ENCODE assay signal across 8 mouse cellular contexts in the genomic region with DNA sequence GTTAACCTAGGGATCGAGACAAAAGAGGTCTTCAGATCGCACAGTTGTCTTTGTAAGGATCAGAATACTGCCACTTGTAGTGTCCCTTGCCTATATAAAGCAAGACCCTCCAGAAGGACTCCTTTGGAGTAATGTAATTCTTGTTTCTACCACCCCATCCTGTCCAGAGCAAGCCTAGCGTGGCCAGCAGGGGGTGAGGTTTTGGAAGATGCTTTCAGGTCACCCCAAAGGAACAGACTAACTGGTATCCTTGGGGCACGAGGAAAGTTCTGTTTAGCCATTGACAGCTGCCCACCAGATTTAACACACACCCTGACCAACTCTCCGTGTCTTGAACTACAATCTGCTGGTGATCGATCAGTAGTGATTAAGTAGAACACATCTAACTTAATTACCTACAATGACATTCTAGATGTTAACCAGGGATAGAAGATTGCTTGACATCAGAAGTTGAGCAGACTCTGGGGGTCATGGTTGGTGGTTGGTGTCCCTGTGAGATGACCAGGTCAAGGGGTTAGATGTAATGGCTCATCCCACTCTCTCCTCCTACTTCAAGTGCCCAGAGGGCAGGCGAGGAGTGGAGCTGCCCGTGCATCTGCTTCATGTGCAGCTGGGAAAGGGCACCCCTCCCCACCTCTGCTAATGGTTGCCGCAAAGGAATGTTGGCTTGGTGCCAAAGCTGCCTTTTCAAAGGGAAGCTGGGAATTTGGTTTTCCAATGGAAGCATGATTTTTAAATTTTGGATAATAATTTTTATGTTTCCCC. TPM values are rescaled to one million over a fixed set of nuclear protein-coding genes. Genes with fewer than 3 reads are reported as not detected.
DNase-seq lines count a peak whose midpoint lies in the region; ATAC-seq and TF ChIP-seq lines count a peak whose summit lies in the region.

No protein-coding gene starts in this region.

- no peak overlapping the region for H3K9ac ChIP-seq in forebrain, embryonic 15.5 days (replicated peaks)
- H3K9ac ChIP-seq in lung, postnatal 0 days (replicated peaks; ENCODE audit: low read depth): no peak overlapping the region

- H3K79me2 ChIP-seq in myocyte (ENCODE audit: control insufficient read depth, insufficient read depth): no peaks in the 10 kb centered on the region

- no peak for ATAC-seq in forebrain, embryonic 15.5 days (replicated peaks)
- no peak for ATAC-seq in lung, postnatal 0 days
- no peak for ATAC-seq in megakaryocyte, adult 5-6 weeks (ENCODE audit: poor library complexity, severe bottlenecking)

- no peak for DNase-seq in forebrain, embryonic 10.5 days (ENCODE audit: extremely low spot score, low spot score)
- peak; percentile 59 for DNase-seq in lung, postnatal 0 days (ENCODE audit: low spot score)
- DNase-seq in lung, postnatal 25 days (ENCODE audit: low spot score): no peak
- peak; percentile 70 for DNase-seq in forelimb bud, embryonic 11.5 days (ENCODE audit: low read depth, low spot score)
- no peak for DNase-seq in spleen, adult 18-20 months

- no peak overlapping the region for H3K4me2 ChIP-seq in forebrain, embryonic 15.5 days (replicated peaks)
- H3K4me2 ChIP-seq in lung, postnatal 0 days (replicated peaks; ENCODE audit: low read depth, low read length): no peak overlapping the region
- H3K4me2 ChIP-seq in myocyte (ENCODE audit: low read depth): peak overlapping the region; percentile 24

- no peak overlapping the region for H3K4me3 ChIP-seq in forebrain, embryonic 10.5 days
- no peak overlapping the region for H3K4me3 ChIP-seq in forebrain, embryonic 15.5 days
- H3K4me3 ChIP-seq in lung, postnatal 0 days (ENCODE audit: low read depth, low read length): no peak overlapping the region
- H3K4me3 ChIP-seq in myocyte: no peak overlapping the region

- H3K4me1 ChIP-seq in forebrain, embryonic 10.5 days: peaks cover 63% of the 10 kb centered on the region
- peaks cover 52% of the 10 kb centered on the region for H3K4me1 ChIP-seq in forebrain, embryonic 15.5 days
- H3K4me1 ChIP-seq in lung, postnatal 0 days (ENCODE audit: insufficient read depth, low read depth, low read length): peaks cover 19% of the 10 kb centered on the region; the same call in 1 of the 2 replicates

- WGBS in forebrain, embryonic 10.5 days: 83% methylated on average over 9 of the region's 9 CpGs
- WGBS in forebrain, embryonic 15.5 days: 52% methylated on average over 9 of the region's 9 CpGs
- 52% methylated on average over 9 of the region's 9 CpGs for WGBS in lung, postnatal 0 days

- peaks cover 2% of the 10 kb centered on the region; the same call in 1 of the 2 replicates for H3K36me3 ChIP-seq in forebrain, embryonic 10.5 days (replicated peaks)
- H3K36me3 ChIP-seq in forebrain, embryonic 15.5 days: no peaks in the 10 kb centered on the region
- no peaks in the 10 kb centered on the region for H3K36me3 ChIP-seq in lung, postnatal 0 days (ENCODE audit: insufficient read depth, low read length)
- H3K36me3 ChIP-seq in myocyte (ENCODE audit: control insufficient read depth, insufficient read depth): no peaks in the 10 kb centered on the region

- no peak for TF ChIP-seq POLR2A in myocyte (IDR thresholded peaks at IDR 0.05; ENCODE audit: insufficient read length, low read depth)

- 0 out of 2 replicates have a peak overlapping the region, but pooled peaks have one; percentile 32 for H3K27ac ChIP-seq in forebrain, embryonic 10.5 days
- H3K27ac ChIP-seq in forebrain, embryonic 15.5 days (replicated peaks): no peak overlapping the region
- H3K27ac ChIP-seq in lung, postnatal 0 days (ENCODE audit: low read length): no peak overlapping the region

- peak; percentile 51 for TF ChIP-seq CTCF in lung, postnatal 0 days (IDR thresholded peaks at IDR 0.05)

- no peaks in the 10 kb centered on the region for H3K27me3 ChIP-seq in forebrain, embryonic 10.5 days (ENCODE audit: poor library complexity, severe bottlenecking)
- H3K27me3 ChIP-seq in forebrain, embryonic 15.5 days: no peaks in the 10 kb centered on the region
- no peaks in the 10 kb centered on the region for H3K27me3 ChIP-seq in lung, postnatal 0 days (replicated peaks; ENCODE audit: insufficient read depth, low read length)
- H3K27me3 ChIP-seq in myocyte (ENCODE audit: control insufficient read depth, insufficient read depth, insufficient read length): no peaks in the 10 kb centered on the region

- TF ChIP-seq EP300 in lung, postnatal 0 days (IDR thresholded peaks at IDR 0.05): no peak

- H3ac ChIP-seq in myocyte (ENCODE audit: control insufficient read depth, insufficient read length): no peak overlapping the region

- H3K9me3 ChIP-seq in forebrain, embryonic 10.5 days: no peaks in the 10 kb centered on the region
- no peaks in the 10 kb centered on the region for H3K9me3 ChIP-seq in forebrain, embryonic 15.5 days
- no peaks in the 10 kb centered on the region for H3K9me3 ChIP-seq in lung, postnatal 0 days (ENCODE audit: low read length)

TF ChIP-seq in myocyte, 11 proteins besides CTCF, POLR2A, EP300 and RAD21:
- TF ChIP-seq TCF3 (IDR thresholded peaks at IDR 0.05; ENCODE audit: insufficient read length, low read depth): no peak
- no peak for TF ChIP-seq SRF (IDR thresholded peaks at IDR 0.05; ENCODE audit: control insufficient read depth, insufficient read length, low read depth)
- no peak for TF ChIP-seq USF1 (IDR thresholded peaks at IDR 0.05; ENCODE audit: low read depth)
- no peak for TF ChIP-seq POLR2AphosphoS2 (IDR thresholded peaks at IDR 0.05; ENCODE audit: insufficient read length, low read depth)
- TF ChIP-seq E2F4 (IDR thresholded peaks at IDR 0.05; ENCODE audit: insufficient read depth): no peak
- peak in 2 of 3 experiments; percentile 43 to 81 for TF ChIP-seq MYOD1 (IDR thresholded peaks at IDR 0.05; ENCODE audit: control insufficient read depth in 1 of 3, insufficient read length in 2 of 3, low read depth in 2 of 3)
- TF ChIP-seq CEBPB (IDR thresholded peaks at IDR 0.05; ENCODE audit: insufficient read depth, poor library complexity, severe bottlenecking): no peak
- TF ChIP-seq TCF12 (IDR thresholded peaks at IDR 0.05; ENCODE audit: insufficient read depth, poor library complexity, severe bottlenecking): no peak
- TF ChIP-seq MYOG (IDR thresholded peaks at IDR 0.05; ENCODE audit: control insufficient read depth in 1 of 3, insufficient read depth in 1 of 3, insufficient read length in 2 of 3, low read depth in 2 of 3): peak in 2 of 3 experiments; percentile 42 to 82
- TF ChIP-seq MAX (IDR thresholded peaks at IDR 0.05; ENCODE audit: low read depth): no peak
- TF ChIP-seq REST (IDR thresholded peaks at IDR 0.05; ENCODE audit: insufficient read depth, insufficient read length): no peak
TF ChIP-seq in myocyte: peak in this region for 2.

RNA-seq across cellular contexts. Expression of a gene that starts 10.6 kb away (rescaled TPM):
- 45.5 and 46.6 TPM in 2 replicates for polyA plus RNA-seq in forebrain, embryonic 10.5 days (2016; fragmentation: Nextera tagmentation; extraction: Ambion mirVana)
- 70.7 and 72.5 TPM in 2 replicates for polyA plus RNA-seq in forebrain, embryonic 15.5 days (2015; fragmentation: Nextera tagmentation; extraction: Ambion mirVana)
- 32.1 and 36.0 TPM in 2 replicates for polyA plus RNA-seq in lung, postnatal 0 days (2015; fragmentation: Nextera tagmentation; extraction: Ambion mirVana)
- 16.9 TPM for polyA plus RNA-seq in myocyte (2012; fragmentation: generic; extraction: Trizol)
- total RNA-seq in megakaryocyte, adult 5-6 weeks (2015): 0.18 and 1.2 TPM in 2 replicates
- total RNA-seq in megakaryocyte, adult 5-6 weeks (2017): 1.1 and 1.4 TPM in 2 replicates

Comparison
In these comparisons a context has a peak if more than half of its experiments do, and no peak if none do; other contexts are left out.
1. DNase-seq: peak in lung, postnatal 0 days (single experiment) and forelimb bud, embryonic 11.5 days (single experiment); none in forebrain, embryonic 10.5 days (single experiment), lung, postnatal 25 days (single experiment) and spleen, adult 18-20 months (0 of 2).